Mouse (Mus musculus): ENCODE data around the gene Cdk5rap2.

GRCm38 (mm10) chr4:70229874-70230273, 180.4 kb downstream of the Cdk5rap2 start:
- TF ChIP-seq POLR2A (IDR thresholded peaks at IDR 0.05; ENCODE audit: borderline replicate concordance, insufficient read depth, low read length) (no peak), CTCF (IDR thresholded peaks at IDR 0.05; ENCODE audit: borderline replicate concordance, insufficient read depth, low read depth, low read length) (no peak)

All from cerebellum, adult 2 months (tissue).